Mouse (Mus musculus): ENCODE results near the gene Cobll1.
A peak's percentile ranks its signal among the peaks of the same experiment; 100 is the strongest.
"Not testable (repeated sequence)": the region's sequence is repeated elsewhere in the genome, so short reads cannot be mapped to it uniquely, and the experiment has no call there.

Gene Cobll1

GRCm38 (mm10) chr2:65238964-65239570 lies at the start of gene Cobll1:
Cobll1 (minus strand) TSS chr2:65239403.
- no peak for DNase-seq

GRCm38 (mm10) chr2:65288696-65289095 lies 49.5 kb upstream of the Cobll1 start:
- DNase-seq: no peak

- no peak for DNase-seq
These were observed 46.2 kb upstream of the Cobll1 start for GRCm38 (mm10) chr2:65285380-65285779.

GRCm38 (mm10) chr2:65282979-65283378 lies 43.8 kb upstream of the Cobll1 start:
- no peak for DNase-seq

- DNase-seq: no peak
These were observed 40.0 kb upstream of the Cobll1 start for GRCm38 (mm10) chr2:65279029-65279690.

GRCm38 (mm10) chr2:65275443-65276061 lies 36.3 kb upstream of the Cobll1 start:
- no peak for DNase-seq

- no peak for DNase-seq
These were observed 34.7 kb upstream of the Cobll1 start for GRCm38 (mm10) chr2:65273910-65274309.

GRCm38 (mm10) chr2:65268731-65269130 lies 29.5 kb upstream of the Cobll1 start:
- DNase-seq: no peak

- DNase-seq: no peak
These were observed 28.6 kb upstream of the Cobll1 start for GRCm38 (mm10) chr2:65267834-65268233.

GRCm38 (mm10) chr2:65266576-65267299 lies 27.5 kb upstream of the Cobll1 start:
- no peak for DNase-seq

GRCm38 (mm10) chr2:65262251-65262650 lies 23.0 kb upstream of the Cobll1 start:
- no peak for DNase-seq

GRCm38 (mm10) chr2:65260828-65261227 lies 21.6 kb upstream of the Cobll1 start:
- DNase-seq: not testable (repeated sequence)

- no peak for DNase-seq
These were observed 21.2 kb upstream of the Cobll1 start for GRCm38 (mm10) chr2:65260400-65260799.

- no peak for DNase-seq
These were observed 18.2 kb upstream of the Cobll1 start for GRCm38 (mm10) chr2:65257446-65257845.

GRCm38 (mm10) chr2:65256494-65257254 lies 17.5 kb upstream of the Cobll1 start:
- DNase-seq: no peak

GRCm38 (mm10) chr2:65250589-65251104 lies 11.4 kb upstream of the Cobll1 start:
- no peak for DNase-seq

GRCm38 (mm10) chr2:65249575-65249974 lies 10.4 kb upstream of the Cobll1 start:
- DNase-seq: no peak

- DNase-seq: no peak
These were observed 1.1 kb upstream of the Cobll1 start for GRCm38 (mm10) chr2:65240173-65240745.

GRCm38 (mm10) chr2:65238171-65238963 lies 836 bp downstream of the Cobll1 start:
- peak; percentile 28 for DNase-seq

- DNase-seq: peak; percentile 8
These were observed 1.5 kb downstream of the Cobll1 start for GRCm38 (mm10) chr2:65237610-65238170.

GRCm38 (mm10) chr2:65237116-65237515 lies 2.1 kb downstream of the Cobll1 start:
- no peak for DNase-seq
